Mouse (Mus musculus) stomach, postnatal 0 days (tissue): Measurements from ENCODE around the gene Neto2. TPM values are rescaled to one million over a fixed set of nuclear protein-coding genes. Genes with fewer than 3 reads are reported as not detected.
"Not testable (repeated sequence)": the region's sequence is repeated elsewhere in the genome, so short reads cannot be mapped to it uniquely, and the experiment has no call there.

ENCODE experiments used
- ATAC-seq: fragments of 200-750 bp; cut with Nextera tagmentation; 2 replicates; pipeline ENCODE4 v1.8.0; 2017; ENCODE audit not compliant: low FRiP score, low TSS enrichment
- DNase-seq: peaks from one replicate; pipeline ENCODE4 v3.0.0-alpha.2; 2016; ENCODE audit warnings: low spot score
- H3K27ac ChIP-seq: fragments of 300-500 bp; sonication (generic); replicated peaks from 2 replicates; pipeline ENCODE4 v1.5.1; 2014; ENCODE audit warnings: mild to moderate bottlenecking, control low read depth
- H3K27me3 ChIP-seq: fragments of 300-500 bp; sonication (generic); 2 replicates; pipeline ENCODE4 v1.6.1; 2014; ENCODE audit warnings: low read length; ENCODE audit not compliant: control insufficient read depth, insufficient read depth
- H3K36me3 ChIP-seq: fragments of 300-500 bp; sonication (generic); 2 replicates; pipeline ENCODE4 v1.6.1; 2014; ENCODE audit warnings: low read length, mixed read lengths; ENCODE audit not compliant: control insufficient read depth, insufficient read depth
- H3K4me1 ChIP-seq: fragments of 300-500 bp; sonication (generic); replicated peaks from 2 replicates; pipeline ENCODE4 v1.6.1; 2014; ENCODE audit warnings: antibody characterized with exemption; ENCODE audit not compliant: control insufficient read depth, insufficient read depth
- H3K4me2 ChIP-seq: fragments of 300-500 bp; sonication (generic); replicated peaks from 2 replicates; pipeline ENCODE4 v1.6.1; 2014; ENCODE audit warnings: low read depth, mild to moderate bottlenecking, control low read depth, moderate library complexity
- H3K4me3 ChIP-seq: fragments of 300-500 bp; sonication (generic); 2 replicates; pipeline ENCODE4 v1.5.1; 2014; ENCODE audit warnings: low read depth, low read length, control low read depth
- H3K9ac ChIP-seq: fragments of 300-500 bp; sonication (generic); 2 replicates; pipeline ENCODE4 v1.6.1; 2014; ENCODE audit warnings: mild to moderate bottlenecking, low read length, control low read depth, mixed read lengths
- H3K9me3 ChIP-seq: fragments of 300-500 bp; sonication (generic); 2 replicates; pipeline ENCODE4 v1.6.1; 2016; ENCODE audit warnings: low read length; ENCODE audit not compliant: control insufficient read depth
- CTCF ChIP-seq: IDR thresholded peaks from 2 replicates; pipeline ENCODE4 v1.5.1; 2016; ENCODE audit warnings: antibody characterized with exemption, low read depth, mild to moderate bottlenecking, moderate library complexity
- EP300 ChIP-seq: optimal IDR thresholded peaks from 2 replicates; pipeline ENCODE3; 2016; ENCODE audit warnings: antibody characterized with exemption
- WGBS: fragments of 180-500 bp; shearing (Covaris S2); extraction: QIAGEN DNeasy Blood & Tissue Kit; methylation state at CpG from one replicate; pipeline ENCODE4 v1.1.7; 2014; 5-methylcytosine and 5-hydroxymethylcytosine counted together
- polyA plus RNA-seq: library from polyadenylated mRNA; unstranded; fragments of >200 nt; fragmentation: Nextera tagmentation; extraction: Ambion mirVana; gene quantifications from 2 replicates; pipeline ENCODE4 v1.2.1, GENCODE M21; 2015

Gene Neto2
- polyA plus RNA-seq, 1 experiment from 2014 or later, result 1.5 TPM

DNA sequence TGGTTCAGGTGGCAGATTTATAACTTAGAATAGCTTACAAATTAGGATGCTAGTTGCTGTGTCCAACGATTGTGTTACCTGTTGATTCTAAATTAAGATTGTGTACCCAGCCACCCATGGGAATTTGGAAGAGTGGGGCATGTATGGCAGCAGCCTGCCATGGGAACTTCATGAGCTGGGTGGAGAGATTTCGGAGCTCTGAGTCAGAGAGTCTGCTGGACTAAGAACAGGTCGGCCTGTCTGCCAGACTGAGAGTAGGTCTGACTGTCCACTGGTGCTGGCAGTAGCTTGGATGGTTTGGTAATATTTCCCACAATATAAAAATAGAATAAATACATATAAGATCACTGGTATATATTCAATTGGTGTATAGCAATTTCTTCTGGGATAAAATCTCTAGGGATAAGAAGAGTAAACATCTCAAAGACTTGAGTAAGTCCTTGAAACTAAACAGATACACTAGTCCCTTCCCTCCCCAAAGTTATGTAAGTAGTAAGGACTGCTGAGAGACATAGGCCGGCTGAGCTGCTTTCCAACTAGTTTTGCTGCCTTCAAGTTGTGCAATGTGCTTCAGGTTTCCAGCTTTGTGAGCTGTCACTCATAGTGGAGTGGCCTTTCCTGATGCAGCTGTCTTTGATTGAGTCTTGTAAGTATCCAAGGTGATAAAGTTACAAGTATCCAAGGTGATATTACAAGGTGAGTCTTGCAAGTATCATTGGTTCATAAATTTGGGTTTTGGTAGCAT lies 55.6 kb downstream of the Neto2 start:
- Histone ChIP-seq H3K36me3 (no peaks in the 10 kb centered on the region), H3K9me3 (no peaks in the 10 kb centered on the region), H3K4me1 (no peaks in the 10 kb centered on the region), H3K4me3 (no peak overlapping the region), H3K4me2 (no peak overlapping the region), H3K27ac (no peak overlapping the region), H3K9ac (no peak overlapping the region), H3K27me3 (no peaks in the 10 kb centered on the region)
- DNase-seq, result no peak
- no peak for ATAC-seq
- TF ChIP-seq CTCF, result no peak
- no peak for TF ChIP-seq EP300
- WGBS, result 79% methylated on average over 4 of the region's 4 CpGs

DNA sequence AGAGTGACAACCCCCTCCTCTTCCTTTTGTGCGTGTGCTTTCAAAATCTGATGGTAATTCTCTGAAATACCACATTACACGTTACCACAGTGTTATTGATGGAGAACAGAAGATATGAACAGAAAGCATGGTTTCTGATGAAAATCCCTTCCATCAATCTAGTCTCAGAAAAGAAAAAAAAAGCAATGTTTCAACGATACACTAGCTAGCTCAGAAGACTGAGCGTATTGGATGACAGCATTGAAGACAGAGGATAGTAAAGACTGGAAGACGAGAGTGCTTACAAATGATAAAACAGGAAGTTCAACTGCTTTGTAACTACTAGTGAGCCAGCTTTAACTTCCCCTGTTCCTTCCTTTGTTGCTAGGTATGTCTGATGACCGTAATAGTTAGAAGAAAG lies 76.3 kb downstream of the Neto2 start:
- WGBS, result 84% methylated on average over 6 of the region's 6 CpGs
- ATAC-seq, result no peak
- TF ChIP-seq CTCF (no peak), EP300 (no peak)

GRCm38 (mm10) chr8:85623246-85623645 lies 77.5 kb downstream of the Neto2 start:
- WGBS, result 79% methylated on average over 5 of the region's 5 CpGs
- H3K36me3 ChIP-seq, result no peaks in the 10 kb centered on the region
- no peak for ATAC-seq
- TF ChIP-seq CTCF, result no peak
- no peak for TF ChIP-seq EP300
- no peaks in the 10 kb centered on the region for H3K27me3 ChIP-seq
- no peak for DNase-seq
- H3K9me3 ChIP-seq, result no peaks in the 10 kb centered on the region
- no peak overlapping the region for H3K4me3 ChIP-seq
- H3K4me2 ChIP-seq, result no peak overlapping the region
- H3K4me1 ChIP-seq, result no peaks in the 10 kb centered on the region
- H3K9ac ChIP-seq, result no peak overlapping the region
- no peak overlapping the region for H3K27ac ChIP-seq

More for the DNA sequence above, 76.3 kb downstream of the Neto2 start:
- H3K4me2 ChIP-seq, result no peak overlapping the region
- H3K9me3 ChIP-seq, result no peaks in the 10 kb centered on the region
- no peaks in the 10 kb centered on the region for H3K36me3 ChIP-seq
- H3K4me1 ChIP-seq, result no peaks in the 10 kb centered on the region
- no peak for DNase-seq
- no peak overlapping the region for H3K27ac ChIP-seq
- no peak overlapping the region for H3K4me3 ChIP-seq
- H3K27me3 ChIP-seq, result no peaks in the 10 kb centered on the region
- no peak overlapping the region for H3K9ac ChIP-seq

DNA sequence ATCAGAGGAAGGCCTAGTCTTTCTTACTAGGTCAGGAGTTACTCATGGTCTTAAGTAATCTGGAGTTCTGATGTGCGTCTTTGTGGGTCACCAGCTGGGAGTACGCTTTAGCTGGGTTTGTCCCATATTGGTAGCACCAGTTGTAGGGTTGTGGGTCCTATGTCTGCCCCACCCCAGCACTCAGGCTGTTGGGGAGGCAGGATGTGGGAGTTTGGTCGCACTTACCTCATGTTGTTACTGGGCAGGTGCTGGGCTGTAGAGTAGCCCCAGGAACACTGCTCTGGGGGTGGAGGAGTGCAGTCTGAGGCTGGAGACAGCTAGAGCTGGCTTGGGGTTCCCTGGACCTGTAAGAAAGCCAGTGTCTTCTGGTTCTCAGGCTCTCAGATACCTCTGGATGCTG lies 81.9 kb downstream of the Neto2 start:
- no peaks in the 10 kb centered on the region for H3K9me3 ChIP-seq
- H3K27ac ChIP-seq, result no peak overlapping the region
- no peak overlapping the region for H3K4me2 ChIP-seq
- DNase-seq (peak; percentile 9), ATAC-seq (no peak)
- H3K36me3 ChIP-seq, result no peaks in the 10 kb centered on the region
- no peak for TF ChIP-seq EP300
- no peak for TF ChIP-seq CTCF
- WGBS, result 90% methylated on average over 3 of the region's 3 CpGs
- H3K4me1 ChIP-seq, result no peaks in the 10 kb centered on the region
- H3K9ac ChIP-seq, result no peak overlapping the region
- no peaks in the 10 kb centered on the region for H3K27me3 ChIP-seq
- no peak overlapping the region for H3K4me3 ChIP-seq

- not testable (repeated sequence) for ATAC-seq, H3K27ac ChIP-seq, H3K4me1 ChIP-seq, H3K36me3 ChIP-seq, H3K4me3 ChIP-seq, H3K27me3 ChIP-seq, H3K9ac ChIP-seq, DNase-seq, H3K4me2 ChIP-seq, H3K9me3 ChIP-seq
- WGBS, result 78% methylated on average over 3 of the region's 3 CpGs
These were observed 83.6 kb downstream of the Neto2 start for GRCm38 (mm10) chr8:85617125-85617524.

DNA sequence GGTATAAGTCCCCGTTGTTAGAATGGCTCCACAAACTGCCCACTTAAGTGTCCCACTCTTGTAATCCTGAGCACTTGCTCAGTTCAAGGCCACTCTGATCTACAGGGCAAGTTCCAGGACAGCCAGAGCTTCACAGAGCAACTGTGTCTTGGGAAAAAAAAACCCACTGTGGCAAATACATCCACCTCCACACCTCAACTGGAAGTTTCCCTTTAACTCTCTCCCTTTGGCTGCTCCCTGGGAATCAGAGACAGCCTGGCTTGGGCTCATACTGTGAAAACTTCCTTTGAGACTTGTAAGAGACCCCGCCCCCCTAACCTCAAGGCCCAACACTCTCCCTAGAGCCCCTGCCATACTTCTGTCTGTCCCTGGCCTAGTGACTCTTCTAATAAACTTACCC lies 91.9 kb downstream of the Neto2 start:
- no peak for ATAC-seq
- Histone ChIP-seq H3K27ac (no peak overlapping the region), H3K4me3 (no peak overlapping the region), H3K36me3 (no peaks in the 10 kb centered on the region), H3K27me3 (no peaks in the 10 kb centered on the region), H3K4me1 (no peaks in the 10 kb centered on the region), H3K9ac (no peak overlapping the region), H3K4me2 (no peak overlapping the region), H3K9me3 (no peaks in the 10 kb centered on the region)
- no peak for DNase-seq
- 88% methylated on average over 2 of the region's 2 CpGs for WGBS
- TF ChIP-seq EP300 (no peak), CTCF (no peak)
